Mouse (Mus musculus) CD4-positive naive resting alpha-beta T cell, adult 76 days (primary cell): ENCODE results near the gene Kcnj10. TPM values are rescaled to one million over a fixed set of nuclear protein-coding genes. Genes with fewer than 3 reads are reported as not detected.

Experiments used
- total RNA-seq: library from RNA; stranded (reverse); gene quantifications from one replicate; pipeline ENCODE4 v1.2.4, GENCODE M21; 2023

Kcnj10 gene
- total RNA-seq, result 1.5 TPM

DNA sequence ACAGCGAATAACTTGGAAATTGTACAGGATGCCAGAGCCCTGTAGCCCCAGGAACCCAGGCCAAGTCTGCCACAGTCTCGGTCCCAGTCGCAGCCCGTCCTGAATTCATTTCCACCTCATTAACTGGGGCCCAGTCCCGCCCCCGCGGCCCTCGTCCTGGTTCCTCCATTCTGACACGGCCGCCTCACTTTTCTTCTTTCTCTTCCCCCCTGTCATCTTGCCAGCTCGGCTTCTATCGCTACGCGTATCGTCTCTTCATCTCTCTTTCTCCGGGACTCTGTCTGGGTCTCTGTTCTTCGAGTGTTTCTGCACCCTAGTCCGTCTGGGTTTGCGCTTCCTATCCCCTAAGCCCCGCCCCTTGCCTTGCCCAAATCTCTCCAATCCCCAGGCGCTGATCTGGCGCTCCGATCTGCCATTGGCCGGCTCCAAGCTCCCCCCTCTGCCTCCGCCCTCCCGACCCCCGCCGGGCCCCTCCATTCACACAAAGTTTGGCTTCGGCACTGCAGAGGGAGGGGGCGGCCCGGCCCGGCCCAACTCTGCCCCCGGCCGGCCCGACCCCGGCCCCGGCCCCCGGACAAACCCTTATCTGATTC is at the start of gene Kcnj10:
TSS of gene Kcnj10 (plus strand) at position 482 of the 593 bp plus-strand sequence.

GRCm38 (mm10) chr1:172297611-172298537 is 43.1 kb upstream of the Kcnj10 start, which contains the start of gene Atp1a2:
Gene Atp1a2, minus strand, starts transcription at chr1:172298064.

GRCm38 (mm10) chr1:172329131-172329530 is 11.9 kb upstream of the Kcnj10 start, which contains the start of gene Kcnj9:
Gene Kcnj9, minus strand, starts transcription at chr1:172329318.

DNA sequence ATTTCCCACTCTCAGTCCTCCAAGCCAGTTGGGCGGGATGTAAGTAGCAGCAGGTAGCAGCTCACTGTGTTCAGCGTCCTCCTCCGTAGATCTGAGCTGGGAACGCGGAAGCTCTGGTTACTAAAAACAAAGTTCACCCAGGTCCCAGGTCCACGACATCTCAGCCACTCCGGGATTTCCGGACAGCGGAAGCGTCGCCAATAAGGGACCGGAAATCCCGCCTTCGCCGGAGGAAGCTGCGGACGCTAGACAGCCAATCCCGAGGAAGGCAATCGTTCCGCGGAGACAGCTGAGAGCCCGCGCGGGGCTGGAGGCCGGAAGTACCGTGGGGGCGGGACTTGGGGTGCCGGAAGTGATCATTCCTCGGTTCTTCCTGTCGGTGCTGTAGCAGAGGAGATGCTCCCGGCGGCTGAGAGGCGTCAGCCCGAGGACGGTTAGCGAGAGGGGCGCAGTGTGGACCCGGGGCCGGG is 35.2 kb downstream of the Kcnj10 start, which contains the start of gene Pigm:
TSS of gene Pigm (plus strand) at position 349 of the 470 bp plus-strand sequence.

Other genes starting within 250 kb of the Kcnj10 start
- gene Pex19, start 214.5 kb upstream of the Kcnj10 start, total RNA-seq, result 59.1 TPM
- 108 TPM for gene Dcaf8, start 193.1 kb upstream of the Kcnj10 start, total RNA-seq
- gene Pea15a, start 134.4 kb upstream of the Kcnj10 start, total RNA-seq, result 57.4 TPM
- not detected for gene Casq1, start 121.3 kb upstream of the Kcnj10 start, total RNA-seq
- not detected for gene Atp1a4, start 82.8 kb upstream of the Kcnj10 start, total RNA-seq
- gene Igsf8, start 79.6 kb upstream of the Kcnj10 start, total RNA-seq, result 18.8 TPM
- not detected for gene Atp1a2, start 43.1 kb upstream of the Kcnj10 start, total RNA-seq
- 0.26 TPM for gene Kcnj9, start 11.9 kb upstream of the Kcnj10 start, total RNA-seq
- gene Pigm, start 35.3 kb downstream of the Kcnj10 start, total RNA-seq, result 29.3 TPM
- gene Slamf9, start 134.1 kb downstream of the Kcnj10 start, total RNA-seq, result 0.59 TPM
- 1.3 TPM for gene Igsf9, start 140.6 kb downstream of the Kcnj10 start, total RNA-seq
- 182 TPM for gene Tagln2, start 158.8 kb downstream of the Kcnj10 start, total RNA-seq
- gene Cfap45, start 179.6 kb downstream of the Kcnj10 start, total RNA-seq, result 0.47 TPM
- not detected for gene Vsig8, start 214.7 kb downstream of the Kcnj10 start, total RNA-seq
- gene Slamf8, start 249.4 kb downstream of the Kcnj10 start, total RNA-seq, result 0.56 TPM